Mouse (Mus musculus): ENCODE data around the gene Abtb2. TPM values are rescaled to one million over a fixed set of nuclear protein-coding genes. Genes with fewer than 3 reads are reported as not detected.

The Abtb2 gene
- total and polyA plus RNA-seq, 2 experiments: 6.5 to 15.1 TPM

DNA sequence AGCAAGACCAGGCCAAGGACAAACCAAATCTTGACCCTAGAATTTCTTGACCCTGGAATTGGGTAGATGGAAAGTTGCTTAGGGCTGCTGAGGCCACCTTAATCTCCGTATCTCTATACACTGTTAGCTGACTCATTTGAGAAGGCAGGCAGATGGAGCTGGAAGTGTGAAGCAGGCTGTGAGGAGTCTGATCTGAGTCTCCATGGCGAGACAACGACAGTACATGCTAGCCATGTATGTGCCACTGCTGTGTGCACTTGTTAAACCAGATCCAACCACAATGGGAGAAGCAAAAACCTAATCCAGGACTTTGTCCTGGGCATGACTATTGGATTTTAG lies 26.4 kb downstream of the Abtb2 start:
- 83% methylated on average over 3 of the region's 3 CpGs for WGBS
- Histone ChIP-seq H3K79me2 (ENCODE audit: control insufficient read depth, insufficient read depth, low read length) (peaks cover 60% of the 10 kb centered on the region), H3K27ac (replicated peaks; ENCODE audit: insufficient read depth, low read depth, low read length) (no peak overlapping the region), H3K4me3 (ENCODE audit: insufficient read depth, low read depth, low read length) (no peak overlapping the region), H3K27me3 (ENCODE audit: control insufficient read depth, insufficient read depth, low read length) (no peaks in the 10 kb centered on the region), H3K4me1 (ENCODE audit: control insufficient read depth, insufficient read depth, low read length) (peaks cover 34% of the 10 kb centered on the region), H3K36me3 (ENCODE audit: control insufficient read depth, insufficient read depth, low read length) (no peaks in the 10 kb centered on the region), H3K9ac (ENCODE audit: low read depth, low read length) (no peak overlapping the region)
- TF ChIP-seq POLR2A (IDR thresholded peaks at IDR 0.05; ENCODE audit: extremely low read depth, insufficient read depth, low read length): no peak
- no peak for TF ChIP-seq CTCF (IDR thresholded peaks at IDR 0.05; ENCODE audit: low read depth, low read length)
- no peak for DNase-seq (ENCODE audit: extremely low read depth, low read depth, low spot score)

DNA sequence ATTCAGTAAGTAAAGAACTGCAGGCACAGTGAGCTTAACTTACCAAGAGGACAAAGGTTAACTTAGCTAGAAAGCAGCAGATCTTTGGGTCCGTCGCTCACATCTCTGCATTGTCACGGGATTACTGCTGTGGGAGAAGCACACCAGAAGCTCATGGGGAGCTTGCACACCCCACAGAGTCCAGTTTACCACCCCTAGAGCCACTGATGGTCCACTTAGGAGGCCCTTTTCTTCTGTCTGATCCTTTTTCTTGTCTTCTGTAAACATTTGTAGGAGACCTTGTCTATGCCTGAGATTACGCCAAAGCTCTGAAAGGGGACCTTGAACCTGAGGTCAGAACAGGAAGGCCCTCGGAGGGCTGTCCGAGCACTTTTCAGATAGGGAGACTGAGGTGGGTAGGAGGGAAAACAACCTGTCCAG lies 28.5 kb downstream of the Abtb2 start:
- no peaks in the 10 kb centered on the region for H3K36me3 ChIP-seq (ENCODE audit: control insufficient read depth, insufficient read depth, low read length)
- no peaks in the 10 kb centered on the region for H3K27me3 ChIP-seq (ENCODE audit: control insufficient read depth, insufficient read depth, low read length)
- DNase-seq (ENCODE audit: extremely low read depth, low read depth, low spot score): peak; percentile 80
- WGBS: 22% methylated on average over 6 of the region's 6 CpGs
- H3K4me1 ChIP-seq (ENCODE audit: control insufficient read depth, insufficient read depth, low read length): peaks cover 38% of the 10 kb centered on the region
- TF ChIP-seq POLR2A (IDR thresholded peaks at IDR 0.05; ENCODE audit: extremely low read depth, insufficient read depth, low read length): no peak
- TF ChIP-seq CTCF (IDR thresholded peaks at IDR 0.05; ENCODE audit: low read depth, low read length): no peak
- peak overlapping the region; percentile 68 for H3K27ac ChIP-seq (replicated peaks; ENCODE audit: insufficient read depth, low read depth, low read length)
- peaks cover 57% of the 10 kb centered on the region for H3K79me2 ChIP-seq (ENCODE audit: control insufficient read depth, insufficient read depth, low read length)
- no peak overlapping the region for H3K4me3 ChIP-seq (ENCODE audit: insufficient read depth, low read depth, low read length)
- H3K9ac ChIP-seq (ENCODE audit: low read depth, low read length): no peak overlapping the region; the same call in 1 of the 2 replicates

- Histone ChIP-seq H3K79me2 (ENCODE audit: control insufficient read depth, insufficient read depth, low read length) (peaks cover 54% of the 10 kb centered on the region), H3K36me3 (ENCODE audit: control insufficient read depth, insufficient read depth, low read length) (no peaks in the 10 kb centered on the region), H3K27ac (replicated peaks; ENCODE audit: insufficient read depth, low read depth, low read length) (peak overlapping the region; percentile 68), H3K4me3 (ENCODE audit: insufficient read depth, low read depth, low read length) (no peak overlapping the region), H3K9ac (ENCODE audit: low read depth, low read length) (peak overlapping the region; percentile 20; the same call in 1 of the 2 replicates), H3K4me1 (ENCODE audit: control insufficient read depth, insufficient read depth, low read length) (peaks cover 42% of the 10 kb centered on the region), H3K27me3 (ENCODE audit: control insufficient read depth, insufficient read depth, low read length) (no peaks in the 10 kb centered on the region)
- TF ChIP-seq POLR2A (IDR thresholded peaks at IDR 0.05; ENCODE audit: extremely low read depth, insufficient read depth, low read length) (no peak), CTCF (IDR thresholded peaks at IDR 0.05; ENCODE audit: low read depth, low read length) (no peak)
- DNase-seq (ENCODE audit: extremely low read depth, low read depth, low spot score): no peak
- WGBS: 30% methylated on average over 5 of the region's 5 CpGs
These were observed 29.0 kb downstream of the Abtb2 start for GRCm38 (mm10) chr2:103595028-103595651.

GRCm38 (mm10) chr2:103599296-103599695 lies 33.2 kb downstream of the Abtb2 start:
- H3K27ac ChIP-seq (replicated peaks; ENCODE audit: insufficient read depth, low read depth, low read length): peak overlapping the region; percentile 7; the same call in 1 of the 2 replicates
- no peak overlapping the region for H3K4me3 ChIP-seq (ENCODE audit: insufficient read depth, low read depth, low read length)
- peaks cover 51% of the 10 kb centered on the region for H3K4me1 ChIP-seq (ENCODE audit: control insufficient read depth, insufficient read depth, low read length)
- H3K27me3 ChIP-seq (ENCODE audit: control insufficient read depth, insufficient read depth, low read length): no peaks in the 10 kb centered on the region
- TF ChIP-seq CTCF (IDR thresholded peaks at IDR 0.05; ENCODE audit: low read depth, low read length): no peak
- TF ChIP-seq POLR2A (IDR thresholded peaks at IDR 0.05; ENCODE audit: extremely low read depth, insufficient read depth, low read length): no peak
- peaks cover 44% of the 10 kb centered on the region for H3K79me2 ChIP-seq (ENCODE audit: control insufficient read depth, insufficient read depth, low read length)
- no peak overlapping the region for H3K9ac ChIP-seq (ENCODE audit: low read depth, low read length)
- DNase-seq (ENCODE audit: extremely low read depth, low read depth, low spot score): peak; percentile 52
- WGBS: 26% methylated on average over 1 of the region's 1 CpGs
- no peaks in the 10 kb centered on the region for H3K36me3 ChIP-seq (ENCODE audit: control insufficient read depth, insufficient read depth, low read length)

DNA sequence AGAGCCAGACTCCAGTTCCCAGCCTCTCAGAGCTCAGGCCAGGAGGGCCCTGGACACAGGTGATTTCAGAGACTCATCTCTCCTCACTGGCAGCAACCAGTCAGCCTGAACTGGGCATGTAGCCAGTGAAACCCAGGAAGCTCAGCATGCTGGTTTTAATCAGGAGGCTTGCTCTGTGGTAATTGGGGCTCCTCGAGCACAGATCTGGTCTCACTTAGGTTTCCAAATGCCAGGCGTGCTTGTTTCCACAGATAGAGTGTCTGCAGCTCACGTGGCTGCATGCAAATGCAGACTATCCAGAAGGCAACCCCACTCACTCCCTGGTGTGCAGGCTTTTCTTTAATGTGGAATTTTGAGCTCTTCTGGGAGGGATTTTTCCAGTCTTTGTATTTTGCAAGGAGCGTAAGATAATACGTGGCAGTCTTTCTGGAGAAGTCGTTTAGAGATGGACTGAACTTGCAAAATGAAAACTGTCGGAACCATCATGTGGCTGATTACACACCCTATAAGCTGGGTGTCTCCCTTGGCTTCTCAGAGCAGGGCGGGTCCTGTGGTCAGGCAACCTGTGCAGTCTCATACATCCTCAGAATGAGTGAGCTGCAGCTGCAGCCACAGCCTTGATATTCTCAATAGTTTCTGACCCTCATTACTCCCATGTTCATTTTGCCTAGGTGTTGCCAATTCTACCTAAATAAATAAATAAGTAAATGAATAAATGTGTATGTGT lies 34.2 kb downstream of the Abtb2 start:
- 49% methylated on average over 8 of the region's 8 CpGs for WGBS
- Histone ChIP-seq H3K36me3 (ENCODE audit: control insufficient read depth, insufficient read depth, low read length) (no peaks in the 10 kb centered on the region), H3K27me3 (ENCODE audit: control insufficient read depth, insufficient read depth, low read length) (no peaks in the 10 kb centered on the region), H3K4me1 (ENCODE audit: control insufficient read depth, insufficient read depth, low read length) (peaks cover 45% of the 10 kb centered on the region), H3K9ac (ENCODE audit: low read depth, low read length) (no peak overlapping the region), H3K4me3 (ENCODE audit: insufficient read depth, low read depth, low read length) (no peak overlapping the region), H3K79me2 (ENCODE audit: control insufficient read depth, insufficient read depth, low read length) (peaks cover 42% of the 10 kb centered on the region), H3K27ac (replicated peaks; ENCODE audit: insufficient read depth, low read depth, low read length) (peak overlapping the region; percentile 69)
- TF ChIP-seq CTCF (IDR thresholded peaks at IDR 0.05; ENCODE audit: low read depth, low read length): no peak
- peak; percentile 76 for DNase-seq (ENCODE audit: extremely low read depth, low read depth, low spot score)

- Histone ChIP-seq H3K79me2 (ENCODE audit: control insufficient read depth, insufficient read depth, low read length) (peaks cover 42% of the 10 kb centered on the region), H3K27ac (replicated peaks; ENCODE audit: insufficient read depth, low read depth, low read length) (peak overlapping the region; percentile 69), H3K9ac (ENCODE audit: low read depth, low read length) (no peak overlapping the region; the same call in 1 of the 2 replicates), H3K4me1 (ENCODE audit: control insufficient read depth, insufficient read depth, low read length) (peaks cover 45% of the 10 kb centered on the region), H3K36me3 (ENCODE audit: control insufficient read depth, insufficient read depth, low read length) (no peaks in the 10 kb centered on the region), H3K4me3 (ENCODE audit: insufficient read depth, low read depth, low read length) (no peak overlapping the region), H3K27me3 (ENCODE audit: control insufficient read depth, insufficient read depth, low read length) (no peaks in the 10 kb centered on the region)
- TF ChIP-seq CTCF (IDR thresholded peaks at IDR 0.05; ENCODE audit: low read depth, low read length): no peak
- TF ChIP-seq POLR2A (IDR thresholded peaks at IDR 0.05; ENCODE audit: extremely low read depth, insufficient read depth, low read length): no peak
- DNase-seq (ENCODE audit: extremely low read depth, low read depth, low spot score): peak; percentile 98
- WGBS: 9% methylated on average over 1 of the region's 1 CpGs
These were observed 35.0 kb downstream of the Abtb2 start for GRCm38 (mm10) chr2:103601126-103601525.

Data from liver, adult 2 months (tissue).